Mouse (Mus musculus) CH12.LX (cell line): ENCODE data around the gene 1810049J17Rik. TPM values are rescaled to one million over a fixed set of nuclear protein-coding genes. Genes with fewer than 3 reads are reported as not detected.

ENCODE experiments used
- DNase-seq: peaks from one replicate; pipeline ENCODE4 v3.0.0-alpha.2; 2013; ENCODE audit errors: extremely low read depth
- H3K27ac ChIP-seq: 2 replicates; pipeline ENCODE4 v1.5.1; 2012; ENCODE audit warnings: low read depth, mild to moderate bottlenecking, control low read depth, moderate library complexity; ENCODE audit not compliant: insufficient read depth
- H3K27me3 ChIP-seq: replicated peaks from 2 replicates; pipeline ENCODE3; 2012; ENCODE audit warnings: inconsistent platforms
- H3K36me3 ChIP-seq, 2 experiments: replicated peaks in 1 of 2; 2 replicates each; pipeline versions ENCODE3 to v1.6.1; 2012; ENCODE audit warnings: inconsistent platforms in 1 of 2, low read length in 1 of 2, mild to moderate bottlenecking in 1 of 2, mixed read lengths in 1 of 2, moderate library complexity in 1 of 2; ENCODE audit not compliant: control insufficient read depth in 1 of 2, insufficient read depth in 1 of 2
- H3K4me1 ChIP-seq, 2 experiments: 2 replicates each; pipeline ENCODE4 v1.6.1; 2012; ENCODE audit warnings: inconsistent platforms in 1 of 2, moderate library complexity in 1 of 2; ENCODE audit not compliant: insufficient read depth in 2 of 2, control insufficient read depth in 1 of 2
- H3K4me2 ChIP-seq: 2 replicates; pipeline ENCODE4 v1.6.1; 2012; ENCODE audit warnings: low read depth, mild to moderate bottlenecking, control low read depth; ENCODE audit not compliant: poor library complexity, insufficient read depth, severe bottlenecking
- H3K4me3 ChIP-seq, 3 experiments: fragments of 150-350 bp in 1 of 3; sonication (generic) in 1 of 3; replicated peaks in 1 of 3; 2 replicates each; pipeline versions ENCODE3 to v1.5.1; 2011 to 2012; ENCODE audit warnings: low read depth in 2 of 3, low read length in 2 of 3, mild to moderate bottlenecking in 2 of 3, moderate library complexity in 2 of 3, control low read depth in 1 of 3, improper control_type of control experiment in 1 of 3, inconsistent platforms in 1 of 3, mixed read lengths in 1 of 3; ENCODE audit not compliant: poor library complexity in 1 of 3
- H3K79me2 ChIP-seq: replicated peaks from 2 replicates; pipeline ENCODE4 v1.6.1; 2012; ENCODE audit warnings: mild to moderate bottlenecking, moderate library complexity; ENCODE audit not compliant: control insufficient read depth, poor library complexity, insufficient read depth, severe bottlenecking; ENCODE audit errors: extremely low read depth
- H3K9ac ChIP-seq: 2 replicates; pipeline ENCODE4 v1.6.1; 2012; ENCODE audit warnings: low read depth, mild to moderate bottlenecking, control low read depth, moderate library complexity; ENCODE audit not compliant: insufficient read depth
- H3K9me3 ChIP-seq: replicated peaks from 2 replicates; pipeline ENCODE3; 2012; ENCODE audit warnings: low read length, inconsistent platforms, mixed read lengths
- CHD1 ChIP-seq: IDR thresholded peaks from 2 replicates; pipeline ENCODE4 v1.6.1; 2012; ENCODE audit warnings: low read depth, low read length, improper control_type of control experiment, inconsistent platforms
- CHD2 ChIP-seq: IDR thresholded peaks from 2 replicates; pipeline ENCODE4 v1.6.1; 2011; ENCODE audit warnings: low read length, improper control_type of control experiment
- E2F4 ChIP-seq: IDR thresholded peaks from 2 replicates; pipeline ENCODE4 v1.6.1; 2011; ENCODE audit warnings: low read depth, low read length, improper control_type of control experiment; ENCODE audit not compliant: insufficient replicate concordance
- ETS1 ChIP-seq: conservative IDR thresholded peaks from 2 replicates; pipeline ENCODE4 v1.6.1; 2012; ENCODE audit warnings: low read depth, mild to moderate bottlenecking, inconsistent platforms, low read length, improper control_type of control experiment, moderate library complexity
- GABPA ChIP-seq: IDR thresholded peaks from 2 replicates; pipeline ENCODE4 v1.6.1; 2012; ENCODE audit warnings: low read depth, low read length, improper control_type of control experiment, inconsistent platforms; ENCODE audit not compliant: insufficient replicate concordance
- JUND ChIP-seq: conservative IDR thresholded peaks from 2 replicates; pipeline ENCODE4 v1.6.1; 2011; ENCODE audit warnings: low read depth, low read length, improper control_type of control experiment
- MAFK ChIP-seq: IDR thresholded peaks from 2 replicates; pipeline ENCODE4 v1.6.1; 2011; ENCODE audit warnings: low read length, improper control_type of control experiment; ENCODE audit not compliant: insufficient replicate concordance
- MAZ ChIP-seq: IDR thresholded peaks from 2 replicates; pipeline ENCODE4 v1.6.1; 2012; ENCODE audit warnings: low read depth, mild to moderate bottlenecking, inconsistent platforms, low read length, improper control_type of control experiment, moderate library complexity
- MXI1 ChIP-seq: IDR thresholded peaks from 2 replicates; pipeline ENCODE4 v1.6.1; 2011; ENCODE audit warnings: mild to moderate bottlenecking, low read depth, low read length, improper control_type of control experiment
- NELFE ChIP-seq: IDR thresholded peaks from 2 replicates; pipeline ENCODE4 v1.6.1; 2011; ENCODE audit warnings: low read depth, low read length, improper control_type of control experiment
- NRF1 ChIP-seq: IDR thresholded peaks from 2 replicates; pipeline ENCODE4 v1.6.1; 2014; ENCODE audit warnings: low read depth, mild to moderate bottlenecking, inconsistent platforms, low read length, improper control_type of control experiment, moderate library complexity
- SMC3 ChIP-seq: IDR thresholded peaks from 2 replicates; pipeline ENCODE4 v1.6.1; 2011; ENCODE audit warnings: low read depth, low read length, improper control_type of control experiment
- USF2 ChIP-seq: conservative IDR thresholded peaks from 2 replicates; pipeline ENCODE4 v1.6.1; 2011; ENCODE audit warnings: low read depth, low read length, improper control_type of control experiment
- ZC3H11A ChIP-seq: IDR thresholded peaks from 2 replicates; pipeline ENCODE4 v1.6.1; 2012; ENCODE audit warnings: low read depth, mild to moderate bottlenecking, inconsistent platforms, low read length, improper control_type of control experiment
- ZKSCAN1 ChIP-seq: IDR thresholded peaks from 2 replicates; pipeline ENCODE4 v1.6.1; 2012; ENCODE audit warnings: low read depth, inconsistent platforms, low read length, improper control_type of control experiment, borderline replicate concordance
- ZMIZ1 ChIP-seq: IDR thresholded peaks from 2 replicates; pipeline ENCODE4 v1.6.1; 2012; ENCODE audit warnings: low read depth, mild to moderate bottlenecking, inconsistent platforms, low read length, improper control_type of control experiment
- ZNF384 ChIP-seq: IDR thresholded peaks from 2 replicates; pipeline ENCODE4 v1.6.1; 2012; ENCODE audit warnings: low read depth, low read length, improper control_type of control experiment, inconsistent platforms
- dilution Hi-C: fragments of 300-500 bp; cut with MboI; formaldehyde crosslinking; loops from 2 replicates; pipeline ENCODE4 v1.14.3; 2020; ENCODE audit warnings: low sequenced_read_pairs; ENCODE audit not compliant: extremely low pct_unique_long_range_greater_than_20kb, extremely low pct_ligation_motif_present
- in situ Hi-C: fragments of 300-500 bp; cut with MboI; formaldehyde crosslinking; loops from 3 replicates; pipeline ENCODE4 v1.14.3; 2019; ENCODE audit warnings: low sequenced_read_pairs, low pct_ligation_motif_present, low pct_unique_long_range_greater_than_20kb, mixed read lengths
- polyA plus RNA-seq: library from polyadenylated mRNA; unstranded; fragments of >175 nt; gene quantifications from 2 replicates; pipeline ENCODE4 v1.2.1, GENCODE M21; 2012; ENCODE audit warnings: low read depth; ENCODE audit not compliant: insufficient read length
- total RNA-seq, 2 experiments: library from RNA; depleted of rRNA; stranded (reverse); fragments of 300-350 nt in 1 of 2; fragments of >200 nt in 1 of 2; gene quantifications; 2 replicates each; pipeline ENCODE4 v1.2.3; 2012 to 2014

Gene 1810049J17Rik
- total and polyA plus RNA-seq, 3 experiments, result 17.6 TPM; not detected in 2

DNA sequence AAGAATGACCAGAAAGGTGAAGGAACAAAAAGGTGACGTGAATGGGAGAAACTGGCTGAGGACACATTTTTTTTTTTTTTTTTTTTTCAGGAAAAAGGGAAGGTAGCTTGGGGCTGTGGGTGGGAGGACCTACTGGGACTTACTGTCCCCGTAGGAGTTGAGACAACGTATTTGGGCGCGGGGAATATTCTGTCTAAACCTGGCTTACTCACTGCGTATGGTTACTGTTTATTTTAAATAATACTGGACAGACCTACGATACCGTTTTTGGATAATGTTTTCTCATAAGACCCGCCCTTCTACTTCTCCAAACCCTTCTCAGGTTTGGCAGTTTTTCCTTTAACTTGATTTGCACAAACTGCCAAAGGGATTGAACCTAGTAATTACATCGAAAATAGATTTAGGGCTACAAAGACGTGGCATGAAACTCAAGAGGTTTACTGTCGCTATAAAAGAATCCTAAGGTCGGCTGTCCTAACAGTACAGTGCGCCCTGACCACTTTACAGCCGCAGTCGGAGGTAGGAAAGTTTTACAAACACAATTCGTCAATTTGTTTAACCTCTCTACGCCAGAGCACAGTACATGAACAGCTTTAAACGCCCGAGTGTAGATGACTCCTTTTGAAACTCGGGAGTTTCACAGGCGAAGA, 1.1 kb downstream of the 1810049J17Rik start:
- H3K27me3 ChIP-seq, result peaks cover 21% of the 10 kb centered on the region
- peaks cover 2 to 11% of the 10 kb centered on the region in 2 experiments for H3K36me3 ChIP-seq
- TF ChIP-seq ZMIZ1, result no peak
- peak; percentile 37; the same call in 1 of the 2 replicates for TF ChIP-seq ZNF384
- no peak for TF ChIP-seq ZKSCAN1
- no peaks in the 10 kb centered on the region for H3K9me3 ChIP-seq
- dilution Hi-C loops (no loop called here), in situ Hi-C loops (no loop called here)
- peaks cover 6 to 23% of the 10 kb centered on the region in 2 experiments; a peak in 3 of 4 replicates for H3K4me1 ChIP-seq
- H3K27ac ChIP-seq, result no peak overlapping the region; the same call in 1 of the 2 replicates
- H3K79me2 ChIP-seq, result peaks cover 38% of the 10 kb centered on the region
- H3K9ac ChIP-seq, result peak overlapping the region; percentile 75
- DNase-seq, result no peak
- H3K4me3 ChIP-seq, result peak overlapping the region; percentile 69 to 96 (median 75)
- peak overlapping the region; percentile 94 for H3K4me2 ChIP-seq

GRCm38 (mm10) chr15:12319889-12320288, 1.8 kb downstream of the 1810049J17Rik start:
- Histone ChIP-seq H3K9ac (no peak overlapping the region), H3K79me2 (peaks cover 34% of the 10 kb centered on the region), H3K27ac (no peak overlapping the region), H3K27me3 (peaks cover 21% of the 10 kb centered on the region), H3K4me2 (peak overlapping the region; percentile 94; the same call in 1 of the 2 replicates), H3K4me1 (peaks cover 6 to 19% of the 10 kb centered on the region in 2 experiments; a peak in 3 of 4 replicates), H3K9me3 (no peaks in the 10 kb centered on the region), H3K4me3 (no peak overlapping the region), H3K36me3 (peaks cover 0 to 7% of the 10 kb centered on the region in 2 experiments)
- in situ Hi-C loops, result no loop called here
- TF ChIP-seq CHD1, result no peak
- TF ChIP-seq ZNF384, result no peak
- TF ChIP-seq ETS1, result no peak
- no peak for TF ChIP-seq MAFK
- no peak for TF ChIP-seq MAZ
- no peak for TF ChIP-seq MXI1
- dilution Hi-C loops, result no loop called here
- DNase-seq, result no peak

DNA sequence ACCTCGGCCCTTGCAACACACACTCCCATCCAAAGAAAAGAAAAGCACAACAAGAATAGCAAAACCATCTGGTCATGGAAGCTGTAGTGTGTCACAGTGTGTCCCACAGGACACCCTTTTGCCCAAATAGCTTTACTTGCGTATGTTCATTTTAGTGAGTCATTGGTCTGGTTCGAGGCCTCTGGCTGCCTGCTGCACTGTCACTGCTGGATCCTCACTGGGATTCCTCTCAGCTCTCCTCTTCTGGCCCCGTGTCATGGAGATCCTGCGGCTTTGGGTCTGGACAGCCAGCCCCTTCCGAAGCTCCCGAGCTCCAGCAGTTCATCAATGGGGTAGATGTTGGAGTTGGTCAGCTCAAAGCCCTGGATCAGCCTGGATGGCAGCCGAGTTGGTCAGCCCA, 3.2 kb downstream of the 1810049J17Rik start:
- in situ Hi-C loops, result no loop called here
- H3K79me2 ChIP-seq, result peaks cover 20% of the 10 kb centered on the region
- dilution Hi-C loops, result no loop called here
- no peak overlapping the region for H3K4me3 ChIP-seq
- no peak for TF ChIP-seq SMC3
- no peak for TF ChIP-seq NRF1
- TF ChIP-seq ZKSCAN1, result no peak
- TF ChIP-seq USF2, result no peak
- TF ChIP-seq MAZ, result no peak
- no peak for TF ChIP-seq E2F4
- no peak for TF ChIP-seq ZNF384
- no peak for TF ChIP-seq NELFE
- no peak for TF ChIP-seq MAFK
- no peak for TF ChIP-seq ZC3H11A
- no peak for TF ChIP-seq CHD2
- TF ChIP-seq JUND, result no peak
- no peak for TF ChIP-seq GABPA
- H3K27ac ChIP-seq, result no peak overlapping the region
- H3K4me1 ChIP-seq, result peaks cover 0 to 8% of the 10 kb centered on the region in 2 experiments; a peak in 2 of 4 replicates
- H3K9me3 ChIP-seq, result no peaks in the 10 kb centered on the region
- no peak for DNase-seq
- H3K4me2 ChIP-seq, result no peak overlapping the region
- H3K27me3 ChIP-seq, result peaks cover 21% of the 10 kb centered on the region
- no peaks in the 10 kb centered on the region for H3K36me3 ChIP-seq
- H3K9ac ChIP-seq, result no peak overlapping the region
